Mouse (Mus musculus): ENCODE data around the gene Nme8.

Nme8 gene

DNA sequence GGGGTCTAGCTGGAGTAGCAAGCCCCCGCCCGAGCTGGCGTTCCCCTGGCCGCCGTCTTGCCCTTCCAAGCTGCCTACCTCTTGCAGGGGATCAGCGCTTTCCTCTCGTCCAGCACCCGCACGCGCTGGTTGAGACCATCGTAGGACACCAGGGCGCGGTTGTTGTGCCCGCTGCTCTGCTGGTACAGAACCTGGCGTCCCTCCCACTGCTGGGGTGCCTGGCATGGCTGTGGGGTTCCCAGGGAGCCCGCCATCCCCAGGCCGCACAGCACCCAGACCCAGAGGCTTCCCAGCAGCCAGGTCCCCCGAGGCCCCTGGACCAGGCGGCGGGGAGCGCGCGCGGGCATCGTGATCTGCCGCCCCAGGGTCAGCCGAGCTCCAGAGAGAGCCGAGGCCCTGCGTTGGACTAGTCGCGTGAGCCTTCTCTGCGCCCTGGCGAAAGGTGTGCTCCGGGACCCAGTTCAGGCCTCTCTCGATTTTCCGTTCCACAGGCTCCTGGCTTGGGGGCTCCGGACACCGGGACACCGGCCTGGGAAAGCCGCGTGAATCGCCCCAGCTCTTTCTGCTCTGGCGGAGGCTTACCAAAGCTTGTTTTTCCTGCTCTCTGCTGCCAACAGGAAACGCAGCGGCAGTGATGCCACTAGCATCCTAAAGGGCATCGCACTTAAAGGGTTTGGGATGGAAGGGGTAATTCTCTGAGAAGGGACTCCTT is 78.2 kb downstream of the Nme8 start, which contains the start of gene Epdr1:
Gene Epdr1 (minus strand): TSS at position 712 of the 712 bp plus-strand sequence.
- no peak for DNase-seq (ENCODE audit: low read depth, low spot score)
- no peaks in the 10 kb centered on the region for H3K36me3 ChIP-seq (ENCODE audit: control insufficient read depth, insufficient read depth, low read length, poor library complexity, severe bottlenecking)
- no peaks in the 10 kb centered on the region for H3K27me3 ChIP-seq (ENCODE audit: control insufficient read depth, insufficient read depth, low read length, poor library complexity, severe bottlenecking)

DNA sequence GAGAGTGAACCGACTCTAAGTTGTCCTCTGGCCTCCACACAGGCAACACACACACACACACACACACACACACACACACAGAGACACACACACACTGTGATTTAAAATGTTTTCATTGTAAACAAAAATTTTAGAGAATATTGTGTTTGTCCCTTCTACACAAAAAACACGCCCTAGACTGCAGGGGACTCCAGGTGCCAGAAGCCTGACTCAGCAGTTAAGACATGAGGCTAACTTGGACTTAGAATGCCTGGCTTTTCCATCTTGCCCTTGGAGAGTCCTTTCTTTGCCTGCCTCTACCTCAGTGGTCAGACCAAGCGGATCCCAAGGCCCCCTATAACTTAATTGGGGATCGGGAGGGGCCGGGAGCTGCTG is 78.8 kb downstream of the Nme8 start:
- H3K27me3 ChIP-seq (ENCODE audit: control insufficient read depth, insufficient read depth, low read length, poor library complexity, severe bottlenecking): no peaks in the 10 kb centered on the region
- no peak for DNase-seq (ENCODE audit: low read depth, low spot score)
- H3K36me3 ChIP-seq (ENCODE audit: control insufficient read depth, insufficient read depth, low read length, poor library complexity, severe bottlenecking): no peaks in the 10 kb centered on the region

DNA sequence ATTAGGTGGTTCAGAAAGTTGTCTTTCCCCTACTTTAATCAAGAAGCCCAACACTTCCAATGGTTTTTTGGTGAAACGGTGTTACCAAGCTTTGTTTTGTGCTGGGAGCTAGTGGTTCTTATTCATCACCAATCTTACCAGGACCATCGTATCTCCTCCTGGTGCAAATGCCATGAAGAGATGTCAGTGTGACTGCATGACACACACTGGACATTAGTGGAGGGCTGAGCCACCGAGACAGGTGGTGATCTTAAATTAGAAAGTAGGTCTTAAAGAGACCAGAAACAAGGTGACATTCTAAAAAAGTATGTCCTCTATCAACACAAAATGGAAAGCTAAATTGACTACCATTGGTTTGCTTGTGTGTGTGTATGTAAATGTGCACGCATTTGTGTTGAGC is 79.5 kb downstream of the Nme8 start:
- no peak for DNase-seq (ENCODE audit: low read depth, low spot score)
- no peaks in the 10 kb centered on the region for H3K36me3 ChIP-seq (ENCODE audit: control insufficient read depth, insufficient read depth, low read length, poor library complexity, severe bottlenecking)
- no peaks in the 10 kb centered on the region for H3K27me3 ChIP-seq (ENCODE audit: control insufficient read depth, insufficient read depth, low read length, poor library complexity, severe bottlenecking)

DNA sequence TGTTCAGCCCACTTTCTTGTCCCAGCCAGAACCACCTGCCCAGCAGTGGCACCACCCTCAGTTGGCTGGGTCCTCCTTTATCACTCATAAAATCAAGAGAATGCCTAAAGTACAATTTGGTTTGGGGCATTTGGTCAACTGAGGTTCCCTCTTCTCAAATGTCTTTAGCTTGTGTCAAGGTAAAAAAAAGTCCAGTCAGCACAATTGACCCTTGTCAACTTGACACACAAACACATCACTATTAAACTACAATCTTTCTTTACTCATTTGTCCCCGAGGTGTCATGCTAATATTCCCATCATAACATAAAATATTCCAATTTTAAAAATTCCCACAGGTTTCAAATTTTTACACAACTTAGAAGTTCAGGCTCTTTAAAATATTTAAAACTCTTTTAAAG is 83.3 kb downstream of the Nme8 start:
- no peaks in the 10 kb centered on the region for H3K36me3 ChIP-seq (ENCODE audit: control insufficient read depth, insufficient read depth, low read length, poor library complexity, severe bottlenecking)
- no peaks in the 10 kb centered on the region for H3K27me3 ChIP-seq (ENCODE audit: control insufficient read depth, insufficient read depth, low read length, poor library complexity, severe bottlenecking)
- no peak for DNase-seq (ENCODE audit: low read depth, low spot score)

DNA sequence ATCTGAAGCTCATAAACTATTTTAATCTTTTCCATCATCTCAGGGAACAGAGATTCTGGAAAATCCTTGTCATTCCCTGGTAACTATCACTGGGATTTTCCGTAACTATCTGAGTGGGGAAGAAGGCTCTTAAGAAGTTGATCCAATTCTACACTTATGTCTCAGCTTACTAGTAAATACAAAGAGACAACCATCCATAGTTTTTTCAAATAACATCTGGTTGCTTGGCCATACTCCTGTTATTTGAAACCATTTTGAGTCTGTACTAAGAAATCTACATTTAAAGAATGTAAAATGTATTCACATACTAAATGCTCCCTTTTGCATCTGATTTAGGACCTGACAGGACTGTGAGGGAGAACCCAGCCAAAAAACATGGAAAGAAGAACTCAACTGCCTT is 84.2 kb downstream of the Nme8 start:
- Histone ChIP-seq H3K36me3 (ENCODE audit: control insufficient read depth, insufficient read depth, low read length, poor library complexity, severe bottlenecking) (no peaks in the 10 kb centered on the region), H3K27me3 (ENCODE audit: control insufficient read depth, insufficient read depth, low read length, poor library complexity, severe bottlenecking) (no peaks in the 10 kb centered on the region)
- no peak for DNase-seq (ENCODE audit: low read depth, low spot score)

DNA sequence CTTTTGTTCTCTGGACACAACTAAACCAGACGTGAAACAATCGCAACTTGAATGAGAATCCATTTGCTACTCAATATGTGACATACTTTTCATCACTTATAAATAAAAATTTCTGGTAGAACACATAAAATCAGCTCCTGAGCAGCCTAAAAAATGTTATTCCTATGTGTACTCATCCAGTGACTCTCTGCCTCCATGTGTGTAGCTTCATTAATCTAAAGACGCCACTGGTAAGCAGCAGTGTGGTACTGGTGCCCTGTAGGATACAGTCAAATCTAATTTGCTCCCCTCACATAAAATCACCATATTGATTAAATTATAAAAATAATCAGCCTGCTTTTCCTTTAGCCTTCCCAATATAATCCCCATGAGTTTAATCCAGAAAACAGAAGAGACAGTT is 84.6 kb downstream of the Nme8 start:
- DNase-seq (ENCODE audit: low read depth, low spot score): no peak
- no peaks in the 10 kb centered on the region for H3K27me3 ChIP-seq (ENCODE audit: control insufficient read depth, insufficient read depth, low read length, poor library complexity, severe bottlenecking)
- H3K36me3 ChIP-seq (ENCODE audit: control insufficient read depth, insufficient read depth, low read length, poor library complexity, severe bottlenecking): no peaks in the 10 kb centered on the region

DNA sequence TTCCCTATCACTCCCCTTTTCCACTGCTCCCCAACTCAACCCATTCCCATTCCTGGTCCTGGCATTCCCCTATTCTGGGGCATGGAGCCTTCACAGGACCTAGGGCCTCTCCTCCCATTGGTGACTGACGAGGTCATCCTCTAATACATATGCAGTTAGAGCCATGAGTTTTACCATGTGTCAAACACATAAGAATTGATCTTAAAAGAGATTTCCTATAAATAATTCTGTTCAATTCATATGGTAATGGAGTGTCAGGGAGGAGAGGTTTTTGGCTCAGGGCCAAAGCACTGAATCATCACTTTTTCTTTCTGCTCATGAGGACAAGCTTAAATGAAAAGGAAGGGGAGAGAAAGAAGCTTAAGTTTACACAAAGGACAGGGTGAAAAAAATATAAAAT is 85.2 kb downstream of the Nme8 start:
- DNase-seq (ENCODE audit: low read depth, low spot score): no peak
- H3K36me3 ChIP-seq (ENCODE audit: control insufficient read depth, insufficient read depth, low read length, poor library complexity, severe bottlenecking): no peaks in the 10 kb centered on the region
- H3K27me3 ChIP-seq (ENCODE audit: control insufficient read depth, insufficient read depth, low read length, poor library complexity, severe bottlenecking): no peaks in the 10 kb centered on the region

DNA sequence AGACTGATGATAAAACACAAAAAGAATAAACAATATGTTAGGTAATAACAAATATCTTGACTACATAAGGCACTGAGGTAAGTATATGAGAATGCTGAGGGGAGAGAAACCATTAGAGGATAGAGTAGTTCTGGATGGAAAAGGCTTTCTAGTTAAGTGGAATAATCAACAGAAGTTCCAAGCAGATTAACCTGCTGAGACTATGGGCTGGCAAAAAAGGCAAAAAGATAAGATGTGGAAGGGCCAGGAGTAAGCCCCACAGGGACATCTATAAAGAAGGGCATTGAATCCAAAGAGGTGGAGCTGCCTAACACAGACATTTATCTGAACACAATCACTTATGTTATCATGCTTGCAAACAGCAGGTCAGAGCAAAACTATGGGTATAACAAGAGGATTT is 89.5 kb downstream of the Nme8 start:
- H3K27me3 ChIP-seq (ENCODE audit: control insufficient read depth, insufficient read depth, low read length, poor library complexity, severe bottlenecking): no peaks in the 10 kb centered on the region
- no peak for DNase-seq (ENCODE audit: low read depth, low spot score)

DNA sequence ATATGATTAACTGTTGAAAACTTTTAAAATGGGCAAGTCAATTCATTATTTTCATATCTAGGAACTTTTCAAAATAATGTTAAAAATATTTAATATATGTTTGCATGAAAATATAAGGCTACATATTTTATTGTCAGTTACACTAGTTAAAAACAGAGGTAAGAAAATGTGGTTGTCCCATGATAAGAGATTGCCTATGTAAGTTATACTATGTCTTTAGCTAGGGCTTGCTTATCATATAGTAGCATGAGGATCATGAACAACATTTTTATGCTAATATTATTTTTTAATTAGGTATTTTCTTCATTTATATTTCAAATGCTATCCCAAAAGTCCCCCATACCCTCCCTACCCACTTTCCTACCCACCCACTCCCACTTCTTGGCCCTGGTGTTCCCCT is 92.7 kb downstream of the Nme8 start:
- Histone ChIP-seq H3K36me3 (ENCODE audit: control insufficient read depth, insufficient read depth, low read length, poor library complexity, severe bottlenecking) (no peaks in the 10 kb centered on the region), H3K27me3 (ENCODE audit: control insufficient read depth, insufficient read depth, low read length, poor library complexity, severe bottlenecking) (no peaks in the 10 kb centered on the region)
- DNase-seq (ENCODE audit: low read depth, low spot score): no peak

More for the DNA sequence above, 89.5 kb downstream of the Nme8 start:
- no peaks in the 10 kb centered on the region for H3K36me3 ChIP-seq (ENCODE audit: control insufficient read depth, insufficient read depth, low read length, poor library complexity, severe bottlenecking)

DNA sequence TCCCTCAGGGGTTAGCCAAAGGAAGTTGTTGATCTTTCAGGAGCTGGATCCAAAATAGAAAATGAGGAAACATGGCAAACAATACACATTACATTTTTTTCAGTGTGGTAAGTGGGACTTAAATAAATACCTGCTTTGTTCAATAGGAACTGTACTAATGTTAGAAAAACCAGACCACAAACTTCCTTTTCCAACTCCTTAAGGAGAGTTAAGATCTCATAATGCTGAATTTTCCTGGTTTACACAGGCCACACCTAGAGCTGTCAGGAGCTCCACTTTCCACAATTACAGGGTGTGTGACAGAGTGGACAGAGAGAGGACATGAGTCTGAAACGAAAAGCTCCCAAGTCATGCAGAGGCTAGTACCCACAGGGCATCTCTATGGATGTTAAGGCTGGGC is 93.9 kb downstream of the Nme8 start:
- no peak for DNase-seq (ENCODE audit: low read depth, low spot score)
- Histone ChIP-seq H3K36me3 (ENCODE audit: control insufficient read depth, insufficient read depth, low read length, poor library complexity, severe bottlenecking) (no peaks in the 10 kb centered on the region), H3K27me3 (ENCODE audit: control insufficient read depth, insufficient read depth, low read length, poor library complexity, severe bottlenecking) (no peaks in the 10 kb centered on the region)

DNA sequence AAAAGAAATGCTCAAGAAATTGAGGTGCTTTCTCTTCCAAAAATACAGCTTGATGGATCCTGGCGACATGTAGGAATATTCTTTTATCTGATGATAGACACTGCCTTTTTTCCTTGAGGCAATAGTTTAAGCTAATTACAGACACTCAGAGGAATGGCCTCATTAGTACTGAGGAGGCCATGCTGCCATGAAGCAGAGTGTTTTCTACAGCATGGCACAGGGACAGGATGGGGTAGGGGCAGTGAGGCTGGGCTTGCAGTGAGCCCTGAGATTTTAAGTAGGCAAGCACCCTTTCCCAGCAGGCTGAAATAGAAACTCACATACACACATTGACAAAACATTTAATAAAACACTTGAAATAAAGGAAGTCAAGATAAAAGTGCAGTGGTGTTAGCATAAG is 95.1 kb downstream of the Nme8 start:
- no peak for DNase-seq (ENCODE audit: low read depth, low spot score)
- Histone ChIP-seq H3K27me3 (ENCODE audit: control insufficient read depth, insufficient read depth, low read length, poor library complexity, severe bottlenecking) (no peaks in the 10 kb centered on the region), H3K36me3 (ENCODE audit: control insufficient read depth, insufficient read depth, low read length, poor library complexity, severe bottlenecking) (no peaks in the 10 kb centered on the region)

DNA sequence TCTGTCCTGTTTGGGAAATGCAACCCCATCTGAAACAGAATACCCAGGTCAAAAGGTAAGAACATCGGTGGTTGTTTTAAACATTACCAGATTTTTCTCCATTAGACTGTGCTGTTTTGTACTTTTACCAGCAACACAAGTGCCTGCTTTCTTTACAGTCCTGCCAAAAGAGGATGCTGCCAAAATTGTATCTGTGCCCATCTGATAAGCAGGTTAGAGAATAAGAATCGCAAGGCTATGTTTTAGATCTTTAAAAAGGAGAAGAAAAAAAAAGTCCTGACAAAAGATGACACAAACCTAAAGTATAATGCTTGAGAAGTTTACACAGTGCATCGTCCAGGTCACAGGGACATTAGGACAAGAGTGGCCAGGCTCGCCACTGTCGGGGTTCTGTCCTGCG is 98.4 kb downstream of the Nme8 start:
- no peak for DNase-seq (ENCODE audit: low read depth, low spot score)

DNA sequence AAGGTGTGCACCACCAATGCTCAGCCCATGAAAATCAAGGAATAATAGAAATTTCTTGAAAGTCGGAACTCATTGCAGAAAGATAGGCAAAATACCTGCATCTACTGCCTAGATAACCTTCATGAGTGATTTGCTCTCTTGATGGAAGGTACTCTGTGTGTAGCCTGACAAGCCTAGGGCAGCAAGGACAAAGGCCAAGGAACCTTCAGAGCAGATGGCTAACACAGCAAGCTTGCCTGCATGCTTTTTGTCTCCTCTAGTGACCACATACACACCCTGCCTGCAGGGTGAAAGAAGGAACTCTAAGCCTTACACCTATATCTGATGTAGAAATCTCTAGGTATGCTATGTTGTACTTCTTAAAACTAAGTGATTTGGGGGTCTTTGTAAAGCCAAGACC is 102.5 kb downstream of the Nme8 start:
- Histone ChIP-seq H3K36me3 (ENCODE audit: control insufficient read depth, insufficient read depth, low read length, poor library complexity, severe bottlenecking) (no peaks in the 10 kb centered on the region), H3K27me3 (ENCODE audit: control insufficient read depth, insufficient read depth, low read length, poor library complexity, severe bottlenecking) (no peaks in the 10 kb centered on the region)
- no peak for DNase-seq (ENCODE audit: low read depth, low spot score)

More for the DNA sequence above, 98.4 kb downstream of the Nme8 start:
- no peaks in the 10 kb centered on the region for H3K27me3 ChIP-seq (ENCODE audit: control insufficient read depth, insufficient read depth, low read length, poor library complexity, severe bottlenecking)
- no peaks in the 10 kb centered on the region for H3K36me3 ChIP-seq (ENCODE audit: control insufficient read depth, insufficient read depth, low read length, poor library complexity, severe bottlenecking)
